Mouse (Mus musculus) lung, postnatal 0 days (tissue): ENCODE results near the gene Batf.
A peak's percentile ranks its signal among the peaks of the same experiment; 100 is the strongest.

Experiments
- CTCF ChIP-seq: IDR thresholded peaks from 2 replicates; pipeline ENCODE4 v1.5.1; 2016; ENCODE audit warnings: antibody characterized with exemption, mild to moderate bottlenecking
- EP300 ChIP-seq: IDR thresholded peaks from 2 replicates; pipeline ENCODE4 v1.6.1; 2016; ENCODE audit warnings: antibody characterized with exemption, mild to moderate bottlenecking, control low read depth

GRCm38 (mm10) chr12:85684411-85685275, 1.8 kb upstream of the Batf start:
- TF ChIP-seq CTCF (no peak), EP300 (peak; percentile 95)
